Mouse (Mus musculus): Measurements from ENCODE around the gene Plxnd1. TPM values are rescaled to one million over a fixed set of nuclear protein-coding genes. Genes with fewer than 3 reads are reported as not detected.

Gene Plxnd1
- 45.2 and 47.8 TPM in 2 replicates for polyA plus RNA-seq (2015; fragmentation: Nextera tagmentation; extraction: Ambion mirVana)

DNA sequence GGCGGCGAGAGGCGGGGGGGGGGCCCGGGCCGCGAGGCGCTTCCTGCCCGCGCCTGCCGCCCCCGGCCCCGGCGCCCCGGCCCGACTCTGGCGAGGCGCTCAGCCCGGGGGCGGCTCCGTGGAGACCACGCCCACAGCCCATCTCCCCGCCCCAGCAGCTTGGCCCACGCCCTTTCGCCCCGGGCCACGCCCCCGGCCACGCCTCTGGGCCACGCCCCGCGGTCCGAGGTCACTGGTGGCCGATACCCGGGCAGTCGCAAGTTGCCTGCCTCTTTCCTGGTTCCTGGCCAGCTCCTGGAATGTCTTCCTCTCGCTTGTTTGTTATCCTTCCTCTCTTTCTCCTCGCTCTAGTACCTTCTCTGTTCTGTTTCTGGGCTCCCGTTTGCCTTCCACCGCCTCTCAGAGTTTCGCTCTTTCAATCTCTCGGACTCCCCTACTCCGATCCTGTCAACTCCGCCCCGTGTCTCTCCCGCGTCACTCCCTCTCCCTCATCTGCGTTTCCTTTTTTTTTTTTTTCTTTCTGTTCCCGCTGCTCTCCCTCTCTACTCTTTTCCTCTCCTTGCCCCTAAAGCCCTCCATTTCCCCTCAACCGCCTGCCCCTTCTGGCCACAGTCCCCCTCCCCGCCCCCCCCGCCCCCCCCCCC is at the start of gene Plxnd1:
Plxnd1 (minus strand) TSS at position 129 of the 644 bp plus-strand sequence.
- Histone ChIP-seq H3K27ac (ENCODE audit: low read length) (peak within 1 kb of the TSS; percentile 89), H3K4me1 (replicated peaks; ENCODE audit: control insufficient read depth, insufficient read depth, low read length) (peaks cover 60% of the 10 kb centered on the region), H3K4me2 (ENCODE audit: low read depth, low read length) (peak within 1 kb of the TSS; percentile 81), H3K9ac (ENCODE audit: low read length) (peak within 1 kb of the TSS; percentile 84), H3K27me3 (ENCODE audit: control insufficient read depth, insufficient read depth, low read depth, low read length) (peaks cover 9% of the 10 kb centered on the region; the same call in 1 of the 2 replicates), H3K9me3 (ENCODE audit: control insufficient read depth, low read length) (no peaks in the 10 kb centered on the region), H3K36me3 (ENCODE audit: control insufficient read depth, insufficient read depth, low read length) (no peaks in the 10 kb centered on the region), H3K4me3 (ENCODE audit: low read length) (peak within 1 kb of the TSS; percentile 80)
- WGBS, result 0% methylated on average over 29 of the region's 51 CpGs
- peak; percentile 88 for ATAC-seq (ENCODE audit: low read depth)

DNA sequence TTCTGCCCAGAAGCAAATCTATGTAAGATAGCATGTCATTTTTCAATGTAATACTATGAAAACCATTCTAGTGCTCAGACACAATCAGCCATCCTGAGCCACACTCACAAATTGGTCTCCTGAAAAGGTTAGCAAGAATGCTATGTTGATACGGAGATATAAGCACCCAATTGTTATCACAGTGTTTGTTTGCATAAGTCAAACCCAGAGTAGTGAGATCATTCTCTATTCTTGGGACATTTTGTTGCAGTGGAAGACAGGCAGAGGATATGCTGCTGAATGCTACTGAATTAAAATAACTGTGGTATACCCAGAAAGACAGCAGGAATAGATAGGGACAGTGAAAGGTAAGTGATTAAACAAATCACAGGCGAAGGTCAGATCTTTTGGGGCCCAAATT is 49.2 kb upstream of the Plxnd1 start:
- H3K4me2 ChIP-seq (ENCODE audit: low read depth, low read length), result no peak overlapping the region
- 40% methylated on average over 2 of the region's 2 CpGs for WGBS
- no peak overlapping the region for H3K27ac ChIP-seq (ENCODE audit: low read length)

DNA sequence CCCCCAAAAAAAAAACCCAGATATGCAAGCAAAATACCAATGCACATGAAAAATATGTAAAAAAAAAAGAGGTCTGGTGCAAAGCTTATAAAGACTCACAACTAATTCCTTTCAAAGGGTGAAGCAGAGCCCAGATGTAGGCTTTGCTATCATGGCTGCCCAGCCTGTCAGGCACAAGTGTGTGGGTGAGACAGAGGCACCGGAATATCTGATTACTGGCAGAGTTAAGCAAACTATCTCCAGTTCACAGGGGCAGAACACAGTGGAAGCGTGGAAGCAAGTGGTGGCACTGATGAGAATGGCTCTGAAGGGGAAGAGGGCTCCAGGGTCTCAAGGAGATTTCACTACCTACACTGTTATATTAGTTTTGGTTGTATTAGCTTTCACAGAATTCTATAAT is 43.4 kb upstream of the Plxnd1 start:
- H3K9me3 ChIP-seq (ENCODE audit: control insufficient read depth, low read length), result no peaks in the 10 kb centered on the region
- H3K27ac ChIP-seq (ENCODE audit: low read length), result no peak overlapping the region
- no peak overlapping the region for H3K4me3 ChIP-seq (ENCODE audit: low read length)
- WGBS, result 85% methylated on average over 2 of the region's 2 CpGs
- H3K9ac ChIP-seq (ENCODE audit: low read length), result no peak overlapping the region
- H3K4me1 ChIP-seq (replicated peaks; ENCODE audit: control insufficient read depth, insufficient read depth, low read length), result no peaks in the 10 kb centered on the region
- ATAC-seq (ENCODE audit: low read depth), result no peak
- no peaks in the 10 kb centered on the region for H3K36me3 ChIP-seq (ENCODE audit: control insufficient read depth, insufficient read depth, low read length)
- no peak overlapping the region for H3K4me2 ChIP-seq (ENCODE audit: low read depth, low read length)
- no peaks in the 10 kb centered on the region for H3K27me3 ChIP-seq (ENCODE audit: control insufficient read depth, insufficient read depth, low read depth, low read length)

More for the DNA sequence above, 49.2 kb upstream of the Plxnd1 start:
- Histone ChIP-seq H3K4me1 (replicated peaks; ENCODE audit: control insufficient read depth, insufficient read depth, low read length) (no peaks in the 10 kb centered on the region), H3K9ac (ENCODE audit: low read length) (no peak overlapping the region), H3K27me3 (ENCODE audit: control insufficient read depth, insufficient read depth, low read depth, low read length) (no peaks in the 10 kb centered on the region), H3K36me3 (ENCODE audit: control insufficient read depth, insufficient read depth, low read length) (no peaks in the 10 kb centered on the region), H3K4me3 (ENCODE audit: low read length) (no peak overlapping the region), H3K9me3 (ENCODE audit: control insufficient read depth, low read length) (no peaks in the 10 kb centered on the region)
- no peak for ATAC-seq (ENCODE audit: low read depth)

DNA sequence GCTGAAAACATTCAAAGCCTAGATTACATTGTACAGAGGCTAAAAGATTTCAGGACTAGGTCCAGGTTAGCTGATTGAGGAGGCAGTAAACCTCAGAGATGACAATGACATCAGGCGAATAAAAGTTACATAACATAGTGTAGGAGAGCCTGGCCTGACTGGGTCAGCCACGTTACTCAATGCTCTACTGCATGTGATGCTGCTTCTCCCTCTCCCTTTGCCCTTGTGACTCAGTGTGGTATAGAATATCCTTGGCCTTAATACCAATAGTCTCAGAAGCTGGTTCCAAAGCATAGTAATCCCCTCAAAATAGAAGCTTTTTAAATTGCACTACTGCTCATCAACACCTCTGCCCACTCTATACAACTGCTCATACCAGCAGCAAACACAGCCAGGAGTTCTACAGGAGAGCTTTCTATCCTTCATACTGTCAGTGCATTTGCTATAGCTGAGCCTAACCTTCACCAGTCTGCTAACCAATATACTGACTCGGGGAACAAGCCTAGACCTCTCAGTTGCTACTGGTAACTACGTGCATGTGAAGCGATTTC is 42.6 kb upstream of the Plxnd1 start:
- ATAC-seq (ENCODE audit: low read depth), result no peak
- no peaks in the 10 kb centered on the region for H3K36me3 ChIP-seq (ENCODE audit: control insufficient read depth, insufficient read depth, low read length)
- no peak overlapping the region for H3K27ac ChIP-seq (ENCODE audit: low read length)
- WGBS, result 82% methylated on average over 5 of the region's 5 CpGs
- no peak overlapping the region for H3K4me2 ChIP-seq (ENCODE audit: low read depth, low read length)
- no peaks in the 10 kb centered on the region for H3K4me1 ChIP-seq (replicated peaks; ENCODE audit: control insufficient read depth, insufficient read depth, low read length)
- no peaks in the 10 kb centered on the region for H3K27me3 ChIP-seq (ENCODE audit: control insufficient read depth, insufficient read depth, low read depth, low read length)
- no peaks in the 10 kb centered on the region for H3K9me3 ChIP-seq (ENCODE audit: control insufficient read depth, low read length)
- H3K4me3 ChIP-seq (ENCODE audit: low read length), result no peak overlapping the region
- H3K9ac ChIP-seq (ENCODE audit: low read length), result no peak overlapping the region

DNA sequence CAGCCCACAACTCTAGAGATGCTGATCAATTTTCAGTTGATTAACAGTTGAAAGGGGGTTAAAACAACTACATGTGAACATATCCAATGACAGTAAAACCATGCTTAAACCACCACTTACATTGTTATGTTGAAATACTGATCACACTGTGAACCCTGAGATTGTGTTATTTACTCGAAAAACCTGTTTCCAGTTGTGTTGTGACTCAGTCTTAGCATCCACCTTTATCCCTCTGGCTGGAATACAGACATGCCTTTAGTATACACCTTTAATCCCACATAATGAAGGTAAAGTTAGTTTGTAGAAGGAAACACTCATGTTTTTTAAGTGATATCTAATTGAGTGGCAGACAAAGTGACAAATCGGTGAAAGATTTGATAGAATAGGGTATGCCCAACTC is 41.8 kb upstream of the Plxnd1 start:
- no peak overlapping the region for H3K4me2 ChIP-seq (ENCODE audit: low read depth, low read length)
- no peaks in the 10 kb centered on the region for H3K4me1 ChIP-seq (replicated peaks; ENCODE audit: control insufficient read depth, insufficient read depth, low read length)
- 92% methylated on average over 2 of the region's 2 CpGs for WGBS
- H3K9ac ChIP-seq (ENCODE audit: low read length), result no peak overlapping the region
- no peak overlapping the region for H3K4me3 ChIP-seq (ENCODE audit: low read length)
- H3K36me3 ChIP-seq (ENCODE audit: control insufficient read depth, insufficient read depth, low read length), result no peaks in the 10 kb centered on the region
- no peak overlapping the region for H3K27ac ChIP-seq (ENCODE audit: low read length)
- H3K9me3 ChIP-seq (ENCODE audit: control insufficient read depth, low read length), result no peaks in the 10 kb centered on the region
- ATAC-seq (ENCODE audit: low read depth), result no peak
- H3K27me3 ChIP-seq (ENCODE audit: control insufficient read depth, insufficient read depth, low read depth, low read length), result no peaks in the 10 kb centered on the region

DNA sequence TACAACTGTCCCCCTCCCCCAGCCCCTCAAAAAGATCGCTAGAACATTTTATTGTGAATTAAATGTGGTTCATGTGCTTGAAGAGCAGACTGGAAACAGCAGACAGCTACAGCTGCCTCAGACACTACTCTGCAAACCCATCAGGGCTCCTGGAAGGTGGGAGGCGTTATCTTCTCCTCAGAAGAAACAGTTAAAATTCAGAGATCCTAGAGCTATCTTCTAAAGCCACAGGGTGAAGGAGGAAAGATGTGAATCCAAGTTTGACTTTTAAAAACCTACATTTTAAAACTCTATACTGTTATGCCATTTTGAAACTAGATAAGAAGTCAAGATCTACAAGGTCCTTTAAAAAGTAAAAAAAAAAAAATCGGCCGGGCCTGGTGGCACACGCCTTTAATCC is 36.2 kb upstream of the Plxnd1 start:
- Histone ChIP-seq H3K9me3 (ENCODE audit: control insufficient read depth, low read length) (no peaks in the 10 kb centered on the region), H3K27me3 (ENCODE audit: control insufficient read depth, insufficient read depth, low read depth, low read length) (no peaks in the 10 kb centered on the region), H3K9ac (ENCODE audit: low read length) (no peak overlapping the region), H3K27ac (ENCODE audit: low read length) (no peak overlapping the region), H3K4me3 (ENCODE audit: low read length) (no peak overlapping the region), H3K4me1 (replicated peaks; ENCODE audit: control insufficient read depth, insufficient read depth, low read length) (no peaks in the 10 kb centered on the region), H3K4me2 (ENCODE audit: low read depth, low read length) (no peak overlapping the region), H3K36me3 (ENCODE audit: control insufficient read depth, insufficient read depth, low read length) (no peaks in the 10 kb centered on the region)
- 88% methylated on average over 5 of the region's 5 CpGs for WGBS
- ATAC-seq (ENCODE audit: low read depth), result no peak

DNA sequence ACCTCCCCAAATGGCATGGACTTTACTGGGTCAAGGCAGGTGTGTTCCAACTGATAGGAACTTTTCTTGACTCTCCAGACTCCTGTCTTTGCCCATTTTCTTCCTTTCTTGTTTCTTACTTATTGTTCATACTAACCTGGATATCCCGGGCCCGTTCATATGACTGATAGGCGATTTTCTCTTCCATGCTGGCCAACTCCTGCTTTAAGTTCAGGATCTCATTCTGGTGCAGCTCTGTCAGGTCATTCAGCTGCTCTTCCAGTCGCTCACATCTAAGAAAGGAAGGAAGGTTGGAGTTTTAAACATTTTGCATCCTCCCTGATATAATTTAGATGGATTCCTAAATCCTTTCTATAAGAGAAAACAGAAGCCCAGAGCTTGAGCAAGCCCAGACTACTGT is 29.9 kb upstream of the Plxnd1 start:
- no peaks in the 10 kb centered on the region for H3K4me1 ChIP-seq (replicated peaks; ENCODE audit: control insufficient read depth, insufficient read depth, low read length)
- peaks cover 9% of the 10 kb centered on the region; the same call in 1 of the 2 replicates for H3K36me3 ChIP-seq (ENCODE audit: control insufficient read depth, insufficient read depth, low read length)
- H3K9me3 ChIP-seq (ENCODE audit: control insufficient read depth, low read length), result peaks cover 5% of the 10 kb centered on the region
- 89% methylated on average over 4 of the region's 4 CpGs for WGBS
- no peak overlapping the region for H3K4me2 ChIP-seq (ENCODE audit: low read depth, low read length)
- no peak overlapping the region for H3K9ac ChIP-seq (ENCODE audit: low read length)
- H3K27ac ChIP-seq (ENCODE audit: low read length), result no peak overlapping the region
- H3K4me3 ChIP-seq (ENCODE audit: low read length), result no peak overlapping the region
- ATAC-seq (ENCODE audit: low read depth), result no peak
- H3K27me3 ChIP-seq (ENCODE audit: control insufficient read depth, insufficient read depth, low read depth, low read length), result no peaks in the 10 kb centered on the region

DNA sequence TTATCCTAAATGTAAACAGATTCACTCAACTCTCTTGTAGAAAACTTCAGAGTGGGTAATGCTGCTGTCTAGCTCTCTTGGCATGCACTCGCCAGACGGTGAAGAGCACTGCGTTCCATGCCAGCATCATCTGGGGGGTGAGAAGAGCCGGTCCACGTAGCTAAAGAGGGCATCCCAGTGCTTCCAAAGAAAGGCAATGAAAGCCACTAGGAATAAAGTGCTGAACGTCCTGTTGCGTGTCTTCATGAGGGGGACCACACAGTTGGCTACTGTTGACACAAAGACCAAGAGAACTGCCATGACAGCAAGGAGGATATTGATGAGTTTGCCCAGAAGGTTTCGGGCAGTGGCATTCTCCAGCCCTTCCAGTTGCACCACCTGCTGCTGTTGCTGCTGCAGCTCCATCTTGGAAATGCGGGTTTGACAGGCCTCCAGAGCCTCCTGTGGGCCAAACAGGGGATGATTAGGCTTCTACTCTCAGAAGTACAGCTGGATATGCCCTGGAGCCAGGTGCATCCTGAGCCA is 27.2 kb upstream of the Plxnd1 start:
- peaks cover 5% of the 10 kb centered on the region for H3K9me3 ChIP-seq (ENCODE audit: control insufficient read depth, low read length)
- WGBS, result 85% methylated on average over 9 of the region's 9 CpGs
- peaks cover 9% of the 10 kb centered on the region; the same call in 1 of the 2 replicates for H3K36me3 ChIP-seq (ENCODE audit: control insufficient read depth, insufficient read depth, low read length)
- no peak overlapping the region for H3K4me2 ChIP-seq (ENCODE audit: low read depth, low read length)
- ATAC-seq (ENCODE audit: low read depth), result no peak
- H3K27ac ChIP-seq (ENCODE audit: low read length), result no peak overlapping the region
- H3K27me3 ChIP-seq (ENCODE audit: control insufficient read depth, insufficient read depth, low read depth, low read length), result no peaks in the 10 kb centered on the region
- no peak overlapping the region for H3K9ac ChIP-seq (ENCODE audit: low read length)
- no peaks in the 10 kb centered on the region for H3K4me1 ChIP-seq (replicated peaks; ENCODE audit: control insufficient read depth, insufficient read depth, low read length)
- no peak overlapping the region for H3K4me3 ChIP-seq (ENCODE audit: low read length)

DNA sequence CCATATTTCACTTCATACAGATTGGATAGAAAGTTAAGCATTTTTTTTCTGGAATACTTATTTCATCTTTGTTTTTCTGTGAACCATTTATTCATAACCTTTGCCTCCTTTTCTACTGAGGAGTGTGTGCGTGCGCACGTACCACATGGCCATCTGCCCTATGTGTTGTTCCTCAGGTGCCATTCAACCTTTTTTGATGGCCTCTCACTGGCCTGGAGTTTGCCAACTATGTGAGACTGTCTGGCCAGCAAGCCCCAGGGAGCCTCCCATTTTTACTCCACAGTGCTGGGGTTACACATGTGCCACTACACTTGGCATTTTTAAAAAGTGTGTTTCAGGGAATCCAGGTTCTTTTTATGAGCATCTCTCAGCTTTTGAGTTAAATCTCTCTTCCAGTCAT is 21.1 kb upstream of the Plxnd1 start:
- ATAC-seq (ENCODE audit: low read depth), result no peak
- Histone ChIP-seq H3K36me3 (ENCODE audit: control insufficient read depth, insufficient read depth, low read length) (0 out of 2 replicates have a peak, but pooled peaks cover 5% of the 10 kb centered on the region), H3K4me2 (ENCODE audit: low read depth, low read length) (no peak overlapping the region), H3K27ac (ENCODE audit: low read length) (no peak overlapping the region), H3K27me3 (ENCODE audit: control insufficient read depth, insufficient read depth, low read depth, low read length) (no peaks in the 10 kb centered on the region), H3K9ac (ENCODE audit: low read length) (no peak overlapping the region), H3K9me3 (ENCODE audit: control insufficient read depth, low read length) (no peaks in the 10 kb centered on the region), H3K4me3 (ENCODE audit: low read length) (no peak overlapping the region), H3K4me1 (replicated peaks; ENCODE audit: control insufficient read depth, insufficient read depth, low read length) (no peaks in the 10 kb centered on the region)
- WGBS, result 89% methylated on average over 3 of the region's 3 CpGs
